Mouse (Mus musculus) macrophage (primary cell): ENCODE measurements around the gene Rsph6a. TPM values are rescaled to one million over a fixed set of nuclear protein-coding genes. Genes with fewer than 3 reads are reported as not detected.
A peak's percentile ranks its signal among the peaks of the same experiment; 100 is the strongest.

Experiments
- H3K27ac ChIP-seq: fragments of 350-480 bp; formaldehyde crosslinking; 2 replicates; pipeline ENCODE4 v1.9.0; 2021
- H3K36me3 ChIP-seq: fragments of 350-480 bp; formaldehyde crosslinking; 2 replicates; pipeline ENCODE4 v1.9.0; 2021; ENCODE audit errors: inconsistent target
- H3K4me3 ChIP-seq: fragments of 350-480 bp; formaldehyde crosslinking; 2 replicates; pipeline ENCODE4 v1.9.0; 2021; ENCODE audit errors: inconsistent target
- H3K79me2 ChIP-seq: fragments of 350-480 bp; formaldehyde crosslinking; 2 replicates; pipeline ENCODE4 v1.9.0; 2021; ENCODE audit errors: inconsistent target
- WGBS: methylation state at CpG from one replicate; pipeline ENCODE4 v1.1.7; 2026; ENCODE audit warnings: inconsistent platforms; ENCODE audit not compliant: missing documents; 5-methylcytosine and 5-hydroxymethylcytosine counted together
- polyA plus RNA-seq: library from polyadenylated mRNA; stranded (reverse); fragments of 250-400 nt; gene quantifications from 3 replicates; pipeline ENCODE4 v1.2.4, GENCODE M21; 2018; ENCODE audit warnings: inconsistent platforms

The Rsph6a gene
- polyA plus RNA-seq, 1 experiment from 2014 or later = not detected

DNA sequence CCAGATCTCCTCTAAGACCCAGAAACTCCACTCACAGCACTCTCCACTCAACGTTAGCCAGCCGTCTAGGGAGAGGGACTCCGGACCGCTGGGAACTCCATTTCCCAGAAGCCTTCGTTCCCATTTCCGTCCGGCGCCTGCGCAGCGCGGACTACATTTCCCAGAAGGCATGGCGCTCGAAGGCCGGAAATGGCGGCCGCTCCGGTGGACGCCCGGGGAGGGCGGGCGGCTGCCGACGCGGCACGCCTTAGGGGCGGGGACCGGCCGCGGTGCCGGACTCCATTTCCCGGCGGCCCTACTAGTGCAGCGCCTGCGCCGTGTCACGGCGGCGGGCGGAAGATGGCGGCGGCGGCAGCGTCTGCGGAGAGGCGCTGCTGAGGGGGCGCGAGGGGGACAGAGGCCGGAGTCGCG lies 30.4 kb upstream of the Rsph6a start, which contains the start of gene Sympk:
Sympk (plus strand) TSS at position 282 of the 411 bp plus-strand sequence.
- H3K27ac ChIP-seq = peak within 1 kb of the TSS; percentile 51
- 2% methylated on average over 27 of the region's 50 CpGs for WGBS
- H3K79me2 ChIP-seq = peaks cover 32% of the 10 kb centered on the region
- H3K4me3 ChIP-seq = peak within 1 kb of the TSS; percentile 84
- H3K36me3 ChIP-seq = peaks cover 6% of the 10 kb centered on the region

DNA sequence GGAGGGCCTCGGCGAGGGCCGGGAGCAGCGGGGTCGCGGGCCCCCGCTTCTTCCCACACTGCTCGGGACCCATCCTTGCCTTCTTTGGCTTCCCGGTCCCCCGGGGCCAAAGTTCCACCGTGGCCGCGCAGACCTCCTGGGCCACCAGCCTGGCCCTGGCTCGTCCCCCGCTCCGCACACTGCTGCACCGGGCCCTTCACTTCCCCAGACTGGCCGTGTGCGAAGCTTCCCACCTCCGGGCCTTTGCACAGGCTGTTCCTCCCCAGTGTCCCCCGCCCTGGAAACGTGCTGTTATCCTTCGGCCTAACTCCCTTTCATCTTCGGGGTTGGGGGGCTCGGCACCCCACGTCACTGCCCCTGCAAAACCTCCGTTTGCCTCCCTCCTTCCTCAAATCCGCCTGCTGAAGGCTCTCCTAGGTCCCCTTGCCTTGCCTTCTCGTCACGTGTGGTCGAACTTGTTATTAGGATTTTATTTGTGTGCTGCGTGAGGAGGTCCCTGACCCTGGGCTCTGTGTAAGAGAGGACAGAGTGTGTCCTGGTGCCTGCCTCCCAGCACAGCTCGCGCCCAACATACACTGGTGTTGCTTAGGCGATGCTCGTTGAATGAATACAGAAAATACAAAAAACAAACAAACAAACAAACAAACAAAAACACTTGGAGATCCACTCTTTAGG lies 29.8 kb upstream of the Rsph6a start:
- Histone ChIP-seq H3K4me3 (peak overlapping the region; percentile 84), H3K79me2 (peaks cover 32% of the 10 kb centered on the region), H3K36me3 (peaks cover 12% of the 10 kb centered on the region), H3K27ac (peak overlapping the region; percentile 51)
- under 1% methylated on average over 31 of the region's 36 CpGs for WGBS

DNA sequence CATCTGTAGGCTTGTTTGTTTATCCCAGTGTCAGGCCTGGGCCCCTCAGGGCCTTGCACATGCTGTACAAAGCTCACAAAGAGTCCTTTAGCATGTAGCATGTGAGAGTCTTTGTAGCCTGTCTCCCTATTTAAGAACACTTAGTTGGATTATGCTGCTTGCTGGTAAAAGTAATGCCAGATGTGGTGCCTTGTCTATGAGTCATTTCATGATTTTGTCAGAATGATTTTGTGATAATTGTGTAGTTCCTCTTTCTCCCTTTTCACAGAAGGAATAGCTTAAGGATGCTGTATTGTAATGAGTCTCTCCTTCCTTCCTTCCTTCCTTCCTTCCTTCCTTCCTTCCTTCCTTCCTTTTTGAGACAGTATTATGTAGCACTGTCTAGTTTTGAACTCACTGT lies 26.4 kb upstream of the Rsph6a start:
- no peak overlapping the region for H3K4me3 ChIP-seq
- H3K36me3 ChIP-seq = peaks cover 38% of the 10 kb centered on the region
- peak overlapping the region; percentile 51 for H3K27ac ChIP-seq
- peaks cover 32% of the 10 kb centered on the region for H3K79me2 ChIP-seq

DNA sequence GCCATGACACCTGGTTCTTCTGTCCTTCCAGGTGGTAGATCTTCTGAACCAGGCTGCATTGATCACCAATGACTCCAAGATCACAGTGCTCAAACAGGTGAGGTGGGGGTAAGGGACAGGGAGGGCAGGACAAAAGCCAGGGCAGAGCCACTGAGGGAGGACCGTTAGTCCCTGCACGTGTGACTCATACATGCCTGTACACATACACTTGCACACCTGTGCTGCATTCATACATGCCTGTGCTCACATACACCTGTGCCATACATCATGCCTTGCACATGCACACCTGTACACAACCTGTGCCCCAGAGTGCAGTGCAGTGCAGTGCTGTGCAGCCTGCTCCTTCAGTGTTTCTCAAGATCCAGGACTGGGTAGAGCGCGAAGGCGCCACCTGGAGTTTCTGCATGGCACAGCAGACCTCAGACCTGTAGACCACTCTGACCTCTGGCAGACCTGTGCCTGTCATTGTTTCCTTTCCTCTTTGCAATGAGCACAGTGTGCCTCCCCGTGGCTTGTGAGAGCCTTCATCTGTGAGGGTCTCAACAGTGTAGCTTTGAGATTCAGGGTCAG lies 25.3 kb upstream of the Rsph6a start:
- Histone ChIP-seq H3K4me3 (no peak overlapping the region), H3K27ac (no peak overlapping the region), H3K36me3 (peaks cover 47% of the 10 kb centered on the region), H3K79me2 (peaks cover 32% of the 10 kb centered on the region)
- WGBS = 76% methylated on average over 6 of the region's 6 CpGs

DNA sequence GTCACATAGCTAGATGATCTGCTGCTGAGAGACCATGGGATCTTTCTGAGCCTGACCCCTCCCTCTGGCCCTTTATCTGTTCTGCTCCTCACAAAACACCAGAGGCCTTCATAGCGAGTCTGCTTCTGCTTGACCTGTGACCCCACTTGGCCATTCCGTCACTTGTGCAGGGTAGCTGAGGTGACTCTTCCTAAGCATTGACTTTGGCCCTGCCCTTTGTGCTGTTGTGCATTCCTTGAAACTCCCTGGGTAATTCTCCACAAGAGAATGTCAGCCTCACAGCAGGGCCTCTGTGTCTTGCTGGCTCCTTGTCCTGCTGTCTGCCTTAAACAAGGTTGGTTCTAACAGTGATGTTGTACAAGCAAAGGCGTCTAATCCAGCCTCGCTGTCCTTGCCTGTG lies 22.8 kb upstream of the Rsph6a start:
- peaks cover 71% of the 10 kb centered on the region for H3K36me3 ChIP-seq
- no peak overlapping the region for H3K27ac ChIP-seq
- no peak overlapping the region for H3K4me3 ChIP-seq
- WGBS = 97% methylated on average over 4 of the region's 4 CpGs
- peaks cover 10% of the 10 kb centered on the region for H3K79me2 ChIP-seq

DNA sequence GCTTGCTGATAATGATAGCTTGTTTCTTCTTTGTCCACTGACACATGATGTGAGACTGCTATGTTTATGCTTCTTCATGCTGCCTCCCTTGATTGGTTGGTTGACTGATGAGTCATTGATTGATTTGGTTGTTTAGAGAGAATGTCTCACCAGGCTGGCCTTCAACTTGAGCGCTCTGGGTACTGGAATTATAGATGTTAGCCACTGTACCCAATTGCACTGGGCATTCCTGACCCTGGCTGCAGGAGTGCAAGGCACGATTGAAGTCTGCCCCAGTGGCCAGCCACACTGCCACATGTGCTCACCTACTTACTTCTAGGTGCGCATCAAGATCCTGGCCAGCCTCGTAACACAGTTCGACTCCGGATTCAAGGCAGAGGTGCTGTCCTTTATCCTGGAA lies 9.9 kb upstream of the Rsph6a start:
- H3K4me3 ChIP-seq = no peak overlapping the region
- 97% methylated on average over 6 of the region's 6 CpGs for WGBS
- H3K36me3 ChIP-seq = peaks cover 96% of the 10 kb centered on the region
- no peak overlapping the region for H3K27ac ChIP-seq
- no peaks in the 10 kb centered on the region for H3K79me2 ChIP-seq

DNA sequence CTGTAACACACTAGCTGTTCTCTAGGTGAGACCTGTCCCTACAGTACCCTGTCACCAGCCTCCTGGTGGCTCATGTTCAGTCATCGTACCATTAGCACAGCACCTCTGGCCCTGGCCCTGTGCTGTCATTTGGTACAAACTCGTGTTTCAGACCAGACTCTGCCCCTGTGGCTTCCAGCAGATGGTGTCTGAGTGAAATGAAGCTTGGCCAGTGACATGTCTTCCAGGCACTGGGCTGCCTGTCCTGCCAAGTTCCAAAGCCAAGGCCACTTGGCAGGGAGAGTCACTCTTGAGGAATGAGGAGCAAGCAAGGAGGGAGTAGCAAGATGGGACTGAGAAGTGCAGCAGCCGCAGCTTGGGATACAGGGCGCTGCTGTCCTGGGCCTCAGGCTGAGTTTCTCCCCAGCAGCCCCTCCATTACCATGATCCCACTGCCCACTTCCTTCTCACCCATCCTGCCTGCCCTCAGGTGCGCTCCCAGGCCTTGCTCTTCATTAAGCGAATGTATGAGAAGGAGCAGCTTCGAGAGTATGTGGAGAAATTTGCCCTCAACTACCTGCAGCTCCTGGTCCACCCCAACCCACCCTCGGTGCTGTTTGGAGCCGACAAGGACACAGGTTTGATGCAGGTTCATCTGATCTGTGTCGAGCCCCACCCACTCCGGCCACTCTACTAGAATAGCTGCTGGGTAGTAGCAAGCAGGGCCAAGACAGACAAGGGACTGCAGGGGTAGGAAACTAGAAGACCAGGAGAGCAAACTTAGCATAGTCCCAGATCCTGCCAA lies 8.0 kb upstream of the Rsph6a start:
- H3K79me2 ChIP-seq = no peaks in the 10 kb centered on the region
- H3K36me3 ChIP-seq = peaks cover 96% of the 10 kb centered on the region
- 94% methylated on average over 11 of the region's 11 CpGs for WGBS
- no peak overlapping the region for H3K4me3 ChIP-seq
- H3K27ac ChIP-seq = no peak overlapping the region

DNA sequence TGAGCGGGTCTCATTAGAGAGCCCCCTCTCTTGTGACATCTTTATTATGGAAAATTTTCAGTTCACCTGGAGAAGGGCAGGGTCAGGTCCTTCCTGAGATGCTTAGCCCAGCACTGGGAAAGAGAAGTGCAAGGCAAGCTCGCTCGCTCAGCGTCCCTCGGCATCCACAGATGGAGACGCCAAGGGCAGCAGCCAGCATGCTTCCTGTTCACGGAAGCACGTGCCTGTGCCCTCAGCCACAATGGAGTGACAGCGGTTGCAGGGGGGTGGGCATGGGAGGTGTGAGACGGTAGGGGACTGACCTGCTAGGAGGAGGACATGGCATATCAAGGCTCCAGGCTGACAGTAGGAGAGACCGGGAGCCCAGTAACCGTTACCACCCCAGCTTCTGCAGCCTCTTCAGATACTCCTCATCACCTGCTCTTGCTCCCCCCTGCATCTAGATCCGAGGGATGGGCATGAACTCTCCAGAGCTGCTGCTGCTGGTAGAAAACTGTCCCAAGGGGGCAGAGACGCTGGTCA lies 6.4 kb upstream of the Rsph6a start:
- Histone ChIP-seq H3K4me3 (no peak overlapping the region), H3K27ac (no peak overlapping the region), H3K79me2 (no peaks in the 10 kb centered on the region), H3K36me3 (peaks cover 90% of the 10 kb centered on the region)
- 74% methylated on average over 14 of the region's 14 CpGs for WGBS

DNA sequence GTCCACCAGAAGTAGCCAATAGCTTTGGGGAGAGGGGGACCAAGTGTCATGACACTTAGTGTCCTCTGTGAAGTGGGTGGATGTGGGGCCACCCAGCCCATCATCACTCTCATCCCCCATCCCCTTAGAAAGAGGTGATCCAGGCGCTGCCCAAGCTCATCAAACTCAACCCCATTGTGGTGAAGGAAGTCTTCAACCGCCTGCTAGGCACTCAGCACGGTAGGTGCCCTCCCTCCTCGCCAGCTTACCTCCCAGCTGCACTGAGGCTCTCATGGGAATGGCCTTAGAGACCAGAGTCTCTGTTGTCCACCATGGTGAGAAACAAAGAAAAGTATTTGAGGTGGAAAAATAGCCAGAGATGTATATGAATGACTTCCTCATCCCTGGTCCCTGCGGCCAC lies 5.2 kb upstream of the Rsph6a start:
- H3K27ac ChIP-seq = no peak overlapping the region
- 87% methylated on average over 4 of the region's 5 CpGs for WGBS
- no peak overlapping the region for H3K4me3 ChIP-seq
- H3K36me3 ChIP-seq = peaks cover 81% of the 10 kb centered on the region
- H3K79me2 ChIP-seq = no peaks in the 10 kb centered on the region

DNA sequence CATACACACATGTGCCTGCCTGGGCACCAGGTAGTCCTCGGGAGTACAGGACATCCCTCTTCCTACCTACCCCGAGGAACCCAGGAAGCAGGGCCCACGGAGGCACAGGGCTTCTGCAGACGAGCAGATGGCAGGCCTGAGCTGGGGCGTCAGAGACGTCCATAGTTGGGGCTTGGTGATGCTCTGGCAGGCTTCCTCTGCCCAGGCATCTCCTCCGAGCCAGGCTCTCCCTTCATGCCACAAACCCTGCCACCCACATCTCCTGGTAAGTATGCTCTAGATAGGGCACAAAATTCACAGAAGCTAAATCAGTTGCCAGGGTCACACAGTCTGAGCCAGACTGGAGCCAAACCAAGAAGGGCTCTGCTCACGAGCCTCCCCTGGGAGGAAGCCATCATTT lies 4.3 kb upstream of the Rsph6a start:
- peaks cover 72% of the 10 kb centered on the region for H3K36me3 ChIP-seq
- 83% methylated on average over 7 of the region's 8 CpGs for WGBS
- no peak overlapping the region for H3K27ac ChIP-seq
- H3K4me3 ChIP-seq = no peak overlapping the region
- no peaks in the 10 kb centered on the region for H3K79me2 ChIP-seq

DNA sequence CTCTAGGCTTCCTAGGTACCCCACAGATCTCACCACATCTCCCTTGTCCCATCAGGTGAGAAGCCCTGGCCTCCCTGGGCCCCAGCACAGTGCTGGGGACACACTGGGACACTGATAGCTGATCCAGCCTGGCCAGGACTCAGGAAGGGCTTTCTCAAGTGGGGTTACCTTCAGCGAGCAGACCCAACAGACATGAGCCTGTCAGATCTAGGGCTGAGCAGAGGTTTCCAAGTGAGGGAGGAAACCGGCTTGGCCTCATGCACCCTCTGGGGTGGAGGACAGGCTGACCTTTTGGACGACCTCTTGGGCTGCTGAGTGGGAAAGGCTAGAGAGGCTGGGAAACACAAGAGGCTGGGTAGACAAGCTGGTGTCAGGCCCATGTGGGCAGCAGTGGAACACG lies 3.3 kb upstream of the Rsph6a start:
- H3K27ac ChIP-seq = no peak overlapping the region
- 86% methylated on average over 4 of the region's 4 CpGs for WGBS
- peaks cover 62% of the 10 kb centered on the region for H3K36me3 ChIP-seq
- no peaks in the 10 kb centered on the region for H3K79me2 ChIP-seq
- no peak overlapping the region for H3K4me3 ChIP-seq

DNA sequence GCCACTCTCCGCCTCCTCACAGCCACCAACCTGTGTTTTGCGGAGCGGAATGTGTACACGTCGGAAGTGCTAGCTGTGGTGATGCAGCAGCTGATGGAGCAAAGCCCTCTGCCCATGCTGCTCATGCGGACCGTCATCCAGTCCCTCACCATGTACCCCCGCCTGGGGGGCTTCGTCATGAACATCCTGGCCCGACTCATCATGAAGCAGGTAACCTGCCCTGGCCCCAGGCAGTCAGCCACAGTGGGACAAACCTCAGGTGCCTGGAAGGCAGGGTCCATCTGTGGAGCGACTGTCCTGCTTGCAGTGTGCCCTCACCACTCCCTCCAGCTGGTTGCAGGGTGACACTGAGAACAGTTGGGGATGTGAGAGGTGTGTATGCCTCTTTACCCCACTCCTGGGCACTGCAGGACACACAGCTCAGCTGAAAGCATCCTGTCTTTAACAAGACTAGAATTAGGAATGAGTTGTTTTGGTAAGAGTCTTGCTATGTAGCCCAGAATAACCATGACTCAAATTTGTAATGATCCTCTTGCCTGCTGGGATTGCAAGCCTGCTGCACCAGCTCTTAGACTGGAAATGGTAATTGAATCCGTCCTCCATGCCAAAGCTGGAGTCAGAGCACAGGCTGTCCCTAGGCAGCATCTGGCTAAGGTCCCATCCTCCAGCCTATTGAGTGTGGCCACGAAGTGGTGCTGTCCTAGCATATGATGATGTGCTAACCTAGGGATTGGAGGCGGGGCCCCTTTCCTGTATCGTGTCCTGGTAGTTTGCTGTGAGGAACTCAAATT lies 1.9 kb upstream of the Rsph6a start:
- Histone ChIP-seq H3K4me3 (no peak overlapping the region), H3K79me2 (no peaks in the 10 kb centered on the region), H3K36me3 (peaks cover 48% of the 10 kb centered on the region), H3K27ac (no peak overlapping the region)
- WGBS = 93% methylated on average over 15 of the region's 15 CpGs

DNA sequence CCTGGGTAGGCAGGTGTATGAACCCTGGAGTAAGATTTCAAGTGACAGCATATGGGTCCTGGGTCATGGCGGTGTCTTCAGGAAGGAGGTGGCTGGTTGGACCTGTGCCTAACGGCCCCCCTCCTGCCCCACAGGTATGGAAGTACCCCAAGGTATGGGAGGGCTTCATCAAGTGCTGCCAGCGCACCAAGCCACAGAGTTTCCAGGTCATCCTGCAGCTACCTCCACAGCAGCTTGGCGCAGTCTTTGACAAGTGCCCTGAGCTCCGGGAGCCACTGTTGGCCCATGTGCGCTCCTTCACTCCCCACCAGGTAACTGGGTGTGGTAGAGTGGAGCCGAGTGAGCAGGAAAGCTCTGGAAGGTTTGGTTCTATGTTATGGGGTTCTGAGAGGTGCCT lies 1.4 kb upstream of the Rsph6a start:
- no peak overlapping the region for H3K4me3 ChIP-seq
- 97% methylated on average over 7 of the region's 7 CpGs for WGBS
- peaks cover 42% of the 10 kb centered on the region for H3K36me3 ChIP-seq

DNA sequence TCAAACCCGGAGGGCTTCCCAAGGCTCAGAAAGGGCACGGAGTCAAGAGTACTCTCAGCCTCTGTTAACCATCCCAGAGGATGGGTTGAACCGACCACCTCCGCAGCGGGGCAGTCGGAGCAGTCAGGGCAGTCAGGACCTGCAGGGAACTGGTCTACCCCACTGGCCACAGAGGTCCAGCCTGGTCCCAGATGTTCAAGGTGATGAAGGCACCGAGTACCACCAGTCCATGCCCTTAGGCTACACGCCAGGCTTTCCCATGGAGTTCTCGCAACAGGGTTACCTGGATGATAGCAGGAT lies 237 bp downstream of the Rsph6a start:
- H3K36me3 ChIP-seq = peaks cover 27% of the 10 kb centered on the region
- no peak overlapping the region for H3K4me3 ChIP-seq
- 90% methylated on average over 9 of the region's 9 CpGs for WGBS
- H3K27ac ChIP-seq = no peak overlapping the region
- H3K79me2 ChIP-seq = no peaks in the 10 kb centered on the region

More for the DNA sequence above, 1.4 kb upstream of the Rsph6a start:
- no peaks in the 10 kb centered on the region for H3K79me2 ChIP-seq
- no peak overlapping the region for H3K27ac ChIP-seq
